Mouse (Mus musculus) ES-E14 (cell line): ENCODE measurements at regions not wholly inside any gene's neighbourhood (a gene's known extent, or its start where the extent isn't known, plus 50 kb on each side); places are given as distances from the start of the nearest gene placed in this dataset.

Experiments used
- DNase-seq: peaks from one replicate; pipeline ENCODE4 v3.0.0-alpha.2; 2013; ENCODE audit warnings: low read depth, low spot score
- H3K27ac ChIP-seq: 2 replicates; pipeline ENCODE4 v1.5.1; 2012; ENCODE audit warnings: low read depth, mild to moderate bottlenecking, low read length, moderate library complexity, mixed read lengths; ENCODE audit not compliant: poor library complexity, insufficient read depth, severe bottlenecking
- H3K36me3 ChIP-seq: 2 replicates; pipeline ENCODE4 v1.6.1; 2012; ENCODE audit warnings: mild to moderate bottlenecking, low read length, moderate library complexity, mixed read lengths; ENCODE audit not compliant: control insufficient read depth, poor library complexity, insufficient read depth, severe bottlenecking
- H3K4me1 ChIP-seq, 2 experiments: fragments of 150-350 bp in 1 of 2; sonication (generic) in 1 of 2; 2 replicates each; pipeline ENCODE4 v1.6.1; 2012; ENCODE audit warnings: low read length in 2 of 2, mild to moderate bottlenecking in 1 of 2, mixed read lengths in 1 of 2; ENCODE audit not compliant: control insufficient read depth in 2 of 2, insufficient read depth in 2 of 2, poor library complexity in 1 of 2
- H3K4me3 ChIP-seq, 2 experiments: fragments of 150-350 bp in 1 of 2; sonication (generic) in 1 of 2; 2 replicates each; pipeline ENCODE4 v1.5.1; 2012; ENCODE audit warnings: low read length in 2 of 2, low read depth in 1 of 2, mild to moderate bottlenecking in 1 of 2, mixed read lengths in 1 of 2; ENCODE audit not compliant: insufficient read depth in 1 of 2, poor library complexity in 1 of 2, severe bottlenecking in 1 of 2
- H3K9ac ChIP-seq: 2 replicates; pipeline ENCODE4 v1.6.1; 2012; ENCODE audit warnings: low read depth, mild to moderate bottlenecking, low read length, mixed read lengths; ENCODE audit not compliant: poor library complexity, insufficient read depth, severe bottlenecking
- H3K9me3 ChIP-seq: fragments of 150-350 bp; sonication (generic); 2 replicates; pipeline ENCODE4 v1.6.1; 2012; ENCODE audit warnings: low read depth, mild to moderate bottlenecking, low read length; ENCODE audit not compliant: control insufficient read depth, insufficient read depth
- CHD2 ChIP-seq: IDR thresholded peaks from 2 replicates; pipeline ENCODE4 v1.6.1; 2014; ENCODE audit warnings: mild to moderate bottlenecking, low read depth, low read length, inconsistent platforms
- HCFC1 ChIP-seq: IDR thresholded peaks from 2 replicates; pipeline ENCODE4 v1.6.1; 2012; ENCODE audit warnings: low read length, inconsistent platforms, borderline replicate concordance; ENCODE audit not compliant: insufficient read depth
- MAFK ChIP-seq: IDR thresholded peaks from 2 replicates; pipeline ENCODE4 v1.6.1; 2014; ENCODE audit warnings: mild to moderate bottlenecking, low read depth, low read length, inconsistent platforms; ENCODE audit not compliant: insufficient read depth
- ZC3H11A ChIP-seq: IDR thresholded peaks from 2 replicates; pipeline ENCODE4 v1.6.1; 2012; ENCODE audit warnings: low read depth, mild to moderate bottlenecking, inconsistent platforms, low read length, borderline replicate concordance
- ZNF384 ChIP-seq: IDR thresholded peaks from 2 replicates; pipeline ENCODE4 v1.6.1; 2012; ENCODE audit warnings: low read depth, low read length, inconsistent platforms
- in situ Hi-C, 2 experiments: fragments of 600-800 bp; cut with MboI; formaldehyde crosslinking; loops; one replicate each; pipeline ENCODE4 v1.15.1; 2025; ENCODE audit warnings: low sequenced_read_pairs in 2 of 2, inconsistent platforms in 1 of 2; ENCODE audit not compliant: unreplicated experiment in 2 of 2

- no peak for DNase-seq
- Histone ChIP-seq H3K9me3 (no peaks in the 10 kb centered on the region), H3K27ac (no peak overlapping the region), H3K36me3 (no peaks in the 10 kb centered on the region), H3K4me3 (no peak overlapping the region), H3K4me1 (peaks cover 8 to 13% of the 10 kb centered on the region in 2 experiments), H3K9ac (no peak overlapping the region)
- TF ChIP-seq CHD2 (no peak), ZNF384 (no peak), HCFC1 (no peak), ZC3H11A (no peak)
- in situ Hi-C loops: no loop called here
Observed at GRCm38 (mm10) chr13:44587846-44588245, 141.4 kb upstream of the Jarid2 start.

GRCm38 (mm10) chr13:44594645-44595044, 134.6 kb upstream of the Jarid2 start:
- Histone ChIP-seq H3K9me3 (no peaks in the 10 kb centered on the region), H3K36me3 (no peaks in the 10 kb centered on the region), H3K4me1 (peaks cover 0 to 7% of the 10 kb centered on the region in 2 experiments; a peak in 1 of 4 replicates), H3K27ac (no peak overlapping the region), H3K9ac (no peak overlapping the region), H3K4me3 (no peak overlapping the region)
- in situ Hi-C loops: no loop called here
- DNase-seq: no peak
- no peak for TF ChIP-seq ZNF384
- TF ChIP-seq ZC3H11A: no peak
- TF ChIP-seq HCFC1: no peak
- TF ChIP-seq CHD2: no peak
- TF ChIP-seq MAFK: no peak

GRCm38 (mm10) chr13:44597666-44598065, 131.6 kb upstream of the Jarid2 start:
- Histone ChIP-seq H3K4me3 (no peak overlapping the region), H3K27ac (no peak overlapping the region), H3K36me3 (no peaks in the 10 kb centered on the region), H3K9me3 (no peaks in the 10 kb centered on the region), H3K9ac (no peak overlapping the region), H3K4me1 (peaks cover 0 to 12% of the 10 kb centered on the region in 2 experiments; a peak in 1 of 4 replicates)
- in situ Hi-C loops: no loop called here
- TF ChIP-seq MAFK (no peak), ZNF384 (no peak), HCFC1 (no peak), ZC3H11A (no peak), CHD2 (no peak)
- no peak for DNase-seq

- Histone ChIP-seq H3K4me3 (no peak overlapping the region), H3K9me3 (no peaks in the 10 kb centered on the region), H3K27ac (no peak overlapping the region), H3K36me3 (no peaks in the 10 kb centered on the region), H3K4me1 (peaks cover 0 to 12% of the 10 kb centered on the region in 2 experiments; a peak in 1 of 4 replicates), H3K9ac (no peak overlapping the region)
- DNase-seq: no peak
- no peak for TF ChIP-seq HCFC1
- no peak for TF ChIP-seq ZC3H11A
- no peak for TF ChIP-seq CHD2
- no peak for TF ChIP-seq ZNF384
- TF ChIP-seq MAFK: no peak
- in situ Hi-C loops: no loop called here
Observed at GRCm38 (mm10) chr13:44601024-44601423, 128.2 kb upstream of the Jarid2 start.

- Histone ChIP-seq H3K4me1 (peaks cover 0 to 12% of the 10 kb centered on the region in 2 experiments; a peak in 1 of 4 replicates), H3K9ac (no peak overlapping the region), H3K9me3 (no peaks in the 10 kb centered on the region), H3K36me3 (no peaks in the 10 kb centered on the region), H3K4me3 (no peak overlapping the region), H3K27ac (no peak overlapping the region)
- no peak for DNase-seq
- TF ChIP-seq MAFK: no peak
- no peak for TF ChIP-seq CHD2
- no peak for TF ChIP-seq ZC3H11A
- no peak for TF ChIP-seq HCFC1
- TF ChIP-seq ZNF384: no peak
- in situ Hi-C loops: no loop called here
Observed at GRCm38 (mm10) chr13:44602658-44603057, 126.6 kb upstream of the Jarid2 start.
